Mouse (Mus musculus) ES-Bruce4 (cell line): Measurements from ENCODE around the gene Celf5.

Experiments used
- CTCF ChIP-seq: IDR thresholded peaks from one replicate; pipeline ENCODE4 v1.8.1; 2011; ENCODE audit warnings: low read depth, low read length
- EP300 ChIP-seq: IDR thresholded peaks from 2 replicates; pipeline ENCODE4 v1.6.1; 2011; ENCODE audit warnings: low read depth, low read length; ENCODE audit not compliant: insufficient read depth
- POLR2A ChIP-seq: IDR thresholded peaks from one replicate; pipeline ENCODE4 v1.8.1; 2011; ENCODE audit warnings: low read length; ENCODE audit not compliant: insufficient read depth

- no peak for TF ChIP-seq CTCF
- no peak for TF ChIP-seq POLR2A
- no peak for TF ChIP-seq EP300
Observed at GRCm38 (mm10) chr10:81466881-81467280, 15.6 kb downstream of the Celf5 start.
